Mouse (Mus musculus) limb, embryonic 11.5 days (tissue): ENCODE measurements around the gene Sapcd2. TPM values are rescaled to one million over a fixed set of nuclear protein-coding genes. Genes with fewer than 3 reads are reported as not detected.

ENCODE experiments used
- ATAC-seq: fragments of 200-750 bp; cut with Nextera tagmentation; 2 replicates; pipeline ENCODE4 v1.8.0; 2017; ENCODE audit warnings: low read depth; ENCODE audit not compliant: insufficient number of reproducible peaks, low FRiP score, low TSS enrichment
- DNase-seq: peaks from one replicate; pipeline ENCODE4 v3.0.0-alpha.2; 2015; ENCODE audit warnings: low spot score
- H3K27ac ChIP-seq: fragments of 300-500 bp; sonication (generic); replicated peaks from 2 replicates; pipeline ENCODE4 v1.5.1; 2014; ENCODE audit warnings: low read depth, mild to moderate bottlenecking, low read length
- H3K27me3 ChIP-seq: fragments of 300-500 bp; sonication (generic); 2 replicates; pipeline ENCODE4 v1.6.1; 2014; ENCODE audit warnings: mild to moderate bottlenecking, low read length, mixed read lengths; ENCODE audit not compliant: control insufficient read depth, insufficient read depth
- H3K36me3 ChIP-seq: fragments of 300-500 bp; sonication (generic); 2 replicates; pipeline ENCODE4 v1.6.1; 2014; ENCODE audit warnings: mild to moderate bottlenecking, low read length, moderate library complexity, mixed read lengths; ENCODE audit not compliant: control insufficient read depth, insufficient read depth
- H3K4me1 ChIP-seq: fragments of 300-500 bp; sonication (generic); 2 replicates; pipeline ENCODE4 v1.6.1; 2014; ENCODE audit warnings: low read length, mixed read lengths; ENCODE audit not compliant: control insufficient read depth, insufficient read depth
- H3K4me2 ChIP-seq: fragments of 300-500 bp; sonication (generic); 2 replicates; pipeline ENCODE4 v1.6.1; 2014; ENCODE audit warnings: low read depth, mild to moderate bottlenecking, moderate library complexity; ENCODE audit not compliant: severe bottlenecking
- H3K4me3 ChIP-seq: fragments of 300-500 bp; sonication (generic); 2 replicates; pipeline ENCODE4 v1.5.1; 2014; ENCODE audit warnings: low read depth, low read length
- H3K9ac ChIP-seq: fragments of 300-500 bp; sonication (generic); 2 replicates; pipeline ENCODE4 v1.6.1; 2014; ENCODE audit warnings: mild to moderate bottlenecking, low read length
- H3K9me3 ChIP-seq: fragments of 300-500 bp; sonication (generic); 2 replicates; pipeline ENCODE4 v1.6.1; 2016; ENCODE audit warnings: low read length; ENCODE audit not compliant: control insufficient read depth
- WGBS: fragments of 180-500 bp; shearing (Covaris S2); extraction: QIAGEN DNeasy Blood & Tissue Kit; methylation state at CpG from one replicate; pipeline ENCODE4 v1.1.7; 2014; 5-methylcytosine and 5-hydroxymethylcytosine counted together
- polyA plus RNA-seq: library from polyadenylated mRNA; unstranded; fragments of >200 nt; fragmentation: Nextera tagmentation; extraction: Ambion mirVana; gene quantifications from 2 replicates; pipeline ENCODE4 v1.2.1, GENCODE M21; 2014

The Sapcd2 gene
- polyA plus RNA-seq, 1 experiment from 2014 or later, result 69.4 TPM

GRCm38 (mm10) chr2:25349499-25349898 lies 22.6 kb upstream of the Sapcd2 start:
- H3K27me3 ChIP-seq, result no peaks in the 10 kb centered on the region
- no peaks in the 10 kb centered on the region for H3K9me3 ChIP-seq
- ATAC-seq, result no peak
- no peak for DNase-seq
- no peaks in the 10 kb centered on the region for H3K4me1 ChIP-seq
- H3K4me3 ChIP-seq, result no peak overlapping the region
- no peak overlapping the region for H3K27ac ChIP-seq
- H3K36me3 ChIP-seq, result peaks cover 54% of the 10 kb centered on the region
- H3K9ac ChIP-seq, result no peak overlapping the region
- 95% methylated on average over 4 of the region's 4 CpGs for WGBS
- no peak overlapping the region for H3K4me2 ChIP-seq

- 96% methylated on average over 3 of the region's 3 CpGs for WGBS
- H3K36me3 ChIP-seq, result peaks cover 45% of the 10 kb centered on the region
- no peak overlapping the region for H3K27ac ChIP-seq
- no peak overlapping the region for H3K9ac ChIP-seq
- H3K4me1 ChIP-seq, result peaks cover 3% of the 10 kb centered on the region; the same call in 1 of the 2 replicates
- DNase-seq (no peak), ATAC-seq (no peak)
- H3K4me3 ChIP-seq, result no peak overlapping the region
- no peaks in the 10 kb centered on the region for H3K27me3 ChIP-seq
- H3K9me3 ChIP-seq, result no peaks in the 10 kb centered on the region
- H3K4me2 ChIP-seq, result no peak overlapping the region
Measured at GRCm38 (mm10) chr2:25350701-25351100, 21.4 kb upstream of the Sapcd2 start.

GRCm38 (mm10) chr2:25354211-25354610 lies 17.9 kb upstream of the Sapcd2 start:
- no peak for DNase-seq
- H3K4me3 ChIP-seq, result no peak overlapping the region
- H3K27me3 ChIP-seq, result no peaks in the 10 kb centered on the region
- no peak overlapping the region for H3K4me2 ChIP-seq
- H3K9me3 ChIP-seq, result no peaks in the 10 kb centered on the region
- no peak for ATAC-seq
- H3K9ac ChIP-seq, result no peak overlapping the region
- H3K36me3 ChIP-seq, result peaks cover 27% of the 10 kb centered on the region
- WGBS, result 84% methylated on average over 6 of the region's 6 CpGs
- H3K27ac ChIP-seq, result no peak overlapping the region
- H3K4me1 ChIP-seq, result peaks cover 8% of the 10 kb centered on the region

GRCm38 (mm10) chr2:25355419-25356066 lies 16.6 kb upstream of the Sapcd2 start:
- WGBS, result 36% methylated on average over 18 of the region's 18 CpGs
- DNase-seq (no peak), ATAC-seq (no peak; the same call in 1 of the 2 replicates)
- Histone ChIP-seq H3K4me2 (peak overlapping the region; percentile 88), H3K27me3 (no peaks in the 10 kb centered on the region), H3K36me3 (peaks cover 15% of the 10 kb centered on the region), H3K9ac (peak overlapping the region; percentile 62; the same call in 1 of the 2 replicates), H3K4me1 (peaks cover 8% of the 10 kb centered on the region), H3K27ac (no peak overlapping the region), H3K4me3 (peak overlapping the region; percentile 42), H3K9me3 (no peaks in the 10 kb centered on the region)

- Histone ChIP-seq H3K4me1 (peaks cover 8% of the 10 kb centered on the region), H3K27ac (no peak within 1 kb of the TSS), H3K4me3 (peak within 1 kb of the TSS; percentile 42), H3K9me3 (no peaks in the 10 kb centered on the region), H3K4me2 (peak within 1 kb of the TSS; percentile 88), H3K27me3 (no peaks in the 10 kb centered on the region), H3K9ac (peak within 1 kb of the TSS; percentile 62), H3K36me3 (peaks cover 7% of the 10 kb centered on the region)
- DNase-seq (peak; percentile 92), ATAC-seq (peak; percentile 79)
- WGBS, result 5% methylated on average over 13 of the region's 13 CpGs
Measured at GRCm38 (mm10) chr2:25356208-25357079, 15.7 kb upstream of the Sapcd2 start, which contains the start of gene Dpp7. Gene Dpp7, minus strand, starts transcription at chr2:25356359.

- H3K27me3 ChIP-seq, result peaks cover 9% of the 10 kb centered on the region; the same call in 1 of the 2 replicates
- WGBS, result 78% methylated on average over 4 of the region's 4 CpGs
- no peak for DNase-seq
- H3K4me2 ChIP-seq, result no peak overlapping the region
- H3K36me3 ChIP-seq, result no peaks in the 10 kb centered on the region
- H3K9ac ChIP-seq, result no peak overlapping the region
- ATAC-seq, result no peak
- no peaks in the 10 kb centered on the region for H3K9me3 ChIP-seq
- H3K4me3 ChIP-seq, result no peak overlapping the region
- H3K4me1 ChIP-seq, result peaks cover 8% of the 10 kb centered on the region
- no peak overlapping the region for H3K27ac ChIP-seq
Measured at GRCm38 (mm10) chr2:25359848-25360247, 12.3 kb upstream of the Sapcd2 start.

- no peak for DNase-seq
- peaks cover 18% of the 10 kb centered on the region for H3K27me3 ChIP-seq
- H3K9ac ChIP-seq, result no peak overlapping the region
Measured at GRCm38 (mm10) chr2:25363478-25364178, 8.5 kb upstream of the Sapcd2 start.

GRCm38 (mm10) chr2:25364313-25364712 lies 7.8 kb upstream of the Sapcd2 start:
- no peak overlapping the region for H3K4me3 ChIP-seq
- H3K27me3 ChIP-seq, result peaks cover 18% of the 10 kb centered on the region

More at GRCm38 (mm10) chr2:25363478-25364178, 8.5 kb upstream of the Sapcd2 start:
- H3K4me3 ChIP-seq, result no peak overlapping the region
- no peak for ATAC-seq
- WGBS, result 64% methylated on average over 13 of the region's 13 CpGs
- H3K27ac ChIP-seq, result no peak overlapping the region
- H3K9me3 ChIP-seq, result no peaks in the 10 kb centered on the region
- no peaks in the 10 kb centered on the region; the same call in 1 of the 2 replicates for H3K36me3 ChIP-seq
- 0 out of 2 replicates have a peak, but pooled peaks cover 3% of the 10 kb centered on the region for H3K4me1 ChIP-seq
- H3K4me2 ChIP-seq, result no peak overlapping the region

More at GRCm38 (mm10) chr2:25364313-25364712, 7.8 kb upstream of the Sapcd2 start:
- Histone ChIP-seq H3K9me3 (no peaks in the 10 kb centered on the region), H3K4me1 (0 out of 2 replicates have a peak, but pooled peaks cover 3% of the 10 kb centered on the region), H3K9ac (no peak overlapping the region), H3K27ac (no peak overlapping the region), H3K36me3 (no peaks in the 10 kb centered on the region; the same call in 1 of the 2 replicates), H3K4me2 (no peak overlapping the region)
- WGBS, result 88% methylated on average over 4 of the region's 4 CpGs
- DNase-seq, result no peak
- ATAC-seq, result no peak
